Mouse (Mus musculus): Measurements from ENCODE around the gene Cyb5rl.
A peak's percentile ranks its signal among the peaks of the same experiment; 100 is the strongest.

Gene Cyb5rl

DNA sequence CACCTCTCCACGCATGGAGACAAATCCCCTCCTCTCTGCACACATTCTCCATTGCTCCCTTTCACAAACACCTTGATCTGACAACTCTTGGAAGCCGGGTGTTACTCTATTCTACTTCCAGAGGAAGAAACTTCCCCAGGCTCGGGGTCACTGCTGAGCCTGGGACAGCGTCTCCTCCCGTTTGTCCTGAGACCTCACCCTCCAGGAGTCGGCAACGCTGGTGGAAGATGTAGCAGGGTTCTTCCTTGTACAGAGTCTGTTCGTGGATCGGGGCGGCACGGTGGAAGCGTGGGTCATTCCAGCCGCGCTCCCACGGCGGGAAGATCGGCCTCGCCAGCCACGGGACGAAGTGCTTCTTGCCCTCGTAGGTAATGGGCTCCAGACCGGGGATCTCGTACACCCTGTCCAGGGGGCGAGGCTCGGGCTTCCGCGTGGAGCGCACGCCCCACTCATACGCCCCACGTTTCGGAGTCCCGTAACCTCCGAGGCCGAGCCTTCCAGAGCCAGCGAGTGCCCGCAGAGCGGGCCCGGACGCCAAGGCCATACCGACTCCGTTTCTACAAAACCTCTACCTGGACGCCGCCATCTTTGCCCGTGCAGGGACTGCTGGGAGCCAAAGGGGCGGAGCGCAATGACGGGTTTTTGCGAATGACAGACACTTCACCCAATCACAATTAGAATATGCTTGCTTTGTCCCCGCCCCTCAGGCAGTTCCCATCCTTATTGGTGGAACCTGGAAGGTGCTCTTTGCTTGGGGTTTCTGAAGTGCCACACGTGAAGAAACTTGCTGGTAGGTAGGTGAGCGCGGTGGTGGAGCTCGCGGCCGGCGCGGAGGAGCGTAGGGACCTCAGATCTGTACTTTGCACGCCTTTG is at the start of gene Cyb5rl, which contains the start of gene Mrpl37:
Gene Cyb5rl, plus strand, starts transcription at position 737 of the 873 bp plus-strand sequence.
Gene Mrpl37, minus strand, starts transcription at position 617 of the 873 bp plus-strand sequence.
- DNase-seq: peak; percentile 96

DNA sequence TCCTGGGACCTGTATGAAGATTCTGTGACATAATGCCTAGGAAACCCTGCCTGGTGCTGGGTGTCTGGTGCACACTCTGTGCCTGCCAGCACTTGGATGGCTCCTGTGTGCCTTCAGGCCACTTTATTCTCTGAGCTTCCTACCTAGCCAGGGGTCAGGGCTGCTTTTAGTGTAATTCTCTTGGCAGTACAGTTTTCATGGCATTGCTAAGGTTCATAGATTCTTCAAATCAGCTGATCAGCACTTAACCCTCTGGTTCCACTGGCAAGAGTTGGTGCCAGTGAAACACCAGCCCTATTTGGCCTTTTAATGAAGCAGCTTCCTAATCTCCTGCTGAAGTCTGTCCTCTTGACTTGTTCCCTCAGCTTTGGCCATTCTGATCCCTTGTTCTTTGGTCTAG is 49.5 kb upstream of the Cyb5rl start:
- DNase-seq: no peak

DNA sequence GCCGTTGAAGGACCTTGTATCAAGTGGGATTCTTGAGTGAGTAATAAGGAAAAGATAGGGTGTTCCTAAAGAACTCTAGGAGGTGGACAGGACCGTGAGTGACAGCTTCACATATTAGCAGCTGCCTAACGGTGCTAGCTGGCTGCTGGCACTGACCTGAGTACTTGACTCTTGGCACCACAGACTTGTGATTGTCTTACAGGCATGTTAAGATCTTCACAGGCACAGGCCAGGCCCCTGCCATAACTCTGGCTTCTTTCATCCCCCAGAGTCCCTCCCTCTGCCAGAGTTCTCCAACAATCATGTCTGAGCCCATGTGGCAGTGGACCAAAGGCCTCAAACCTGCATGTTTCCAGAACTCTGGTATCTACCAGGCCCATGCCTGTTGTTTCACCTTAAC is 48.3 kb upstream of the Cyb5rl start:
- DNase-seq: no peak

DNA sequence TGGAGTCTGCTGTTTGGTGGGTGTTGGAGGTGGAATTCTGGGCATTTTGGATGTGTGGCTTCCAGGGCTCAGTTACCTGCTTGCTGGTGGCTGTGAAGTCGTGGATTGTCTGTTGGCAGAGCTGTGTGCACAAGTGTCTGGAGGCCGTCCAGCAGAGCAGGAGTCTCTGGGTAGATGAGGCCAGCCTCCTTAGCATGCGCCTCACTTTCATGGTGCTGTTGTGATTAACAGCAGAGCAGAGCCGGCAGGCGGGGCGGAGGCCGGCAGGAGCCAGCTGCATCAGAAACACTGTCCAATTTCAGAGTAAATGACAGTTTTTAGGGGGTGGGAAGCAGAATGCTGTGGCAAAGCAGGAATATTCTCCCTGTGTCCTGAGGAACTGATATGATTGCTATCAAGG is 47.8 kb upstream of the Cyb5rl start:
- DNase-seq: no peak

DNA sequence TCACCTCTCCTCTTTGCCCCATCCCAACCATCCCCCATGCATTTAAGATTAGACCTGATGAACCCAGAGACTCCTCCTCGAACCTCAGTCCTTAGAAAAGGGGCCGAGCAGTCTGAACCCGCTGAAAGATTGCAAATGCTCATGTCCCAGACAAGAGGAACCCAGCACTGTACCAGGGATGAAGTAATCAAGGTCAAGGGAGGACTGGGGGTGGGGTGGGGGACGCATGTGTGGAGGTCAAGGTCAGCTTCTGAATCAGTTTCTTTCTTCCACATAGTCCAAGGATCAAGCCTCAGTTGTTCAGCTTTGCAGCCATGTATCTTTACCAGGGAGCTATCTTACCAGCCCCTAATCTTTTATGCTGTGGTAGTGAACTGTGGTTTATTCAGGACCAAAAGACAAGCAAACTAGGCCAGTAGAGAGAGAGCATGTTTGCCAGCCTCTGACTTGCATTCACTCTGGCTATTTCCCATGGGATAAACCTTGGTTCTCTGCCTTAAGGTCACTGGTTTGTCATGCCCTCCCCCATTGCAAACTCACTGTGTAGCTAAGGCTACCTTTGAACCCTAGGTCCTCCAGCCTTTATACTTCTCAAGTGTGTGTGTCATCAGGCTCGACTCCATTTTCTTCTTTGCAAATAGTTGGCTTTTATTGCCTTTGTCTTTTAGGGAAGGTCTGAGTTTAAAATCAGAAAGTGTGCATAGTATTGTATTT is 46.3 kb upstream of the Cyb5rl start:
- no peak for DNase-seq

DNA sequence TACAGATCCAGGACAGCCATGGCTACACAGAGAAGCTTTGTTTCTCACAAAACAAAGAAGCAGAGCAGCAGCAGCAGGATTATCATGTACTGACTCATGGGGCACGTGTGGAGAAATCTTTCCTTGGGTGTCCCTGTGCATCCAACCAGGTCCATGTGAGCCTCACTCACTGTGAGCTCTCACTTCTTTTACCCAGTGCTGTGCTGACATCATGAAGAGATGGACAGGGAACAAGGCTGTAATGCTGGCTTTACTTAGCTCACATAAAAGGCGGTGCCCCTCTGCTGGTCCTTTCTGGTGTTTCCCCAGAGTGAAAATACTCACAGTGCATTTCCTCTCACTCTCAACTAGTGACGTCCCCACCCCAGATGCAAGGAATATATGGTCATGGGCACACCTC is 45.3 kb upstream of the Cyb5rl start:
- no peak for DNase-seq

DNA sequence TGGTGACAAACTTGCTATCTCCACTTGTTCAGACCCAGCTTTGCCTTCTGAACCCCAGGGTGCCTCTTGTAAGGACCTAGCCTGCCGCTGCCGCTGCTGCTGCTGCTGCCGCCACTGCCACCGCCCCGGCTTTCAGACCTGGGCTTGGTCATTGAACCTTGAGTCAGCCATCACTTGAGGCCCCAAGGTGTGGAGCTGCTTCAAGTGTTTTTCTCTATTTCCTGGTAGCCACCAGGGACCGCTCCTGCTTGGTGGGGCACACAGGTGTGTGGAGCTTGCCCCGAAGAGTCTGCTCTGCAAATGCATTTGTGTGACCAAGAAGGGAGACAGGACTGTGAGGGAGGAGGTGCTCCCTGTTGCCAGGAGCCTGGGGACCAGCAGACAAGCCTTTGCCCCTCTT is 41.9 kb upstream of the Cyb5rl start:
- DNase-seq: no peak

DNA sequence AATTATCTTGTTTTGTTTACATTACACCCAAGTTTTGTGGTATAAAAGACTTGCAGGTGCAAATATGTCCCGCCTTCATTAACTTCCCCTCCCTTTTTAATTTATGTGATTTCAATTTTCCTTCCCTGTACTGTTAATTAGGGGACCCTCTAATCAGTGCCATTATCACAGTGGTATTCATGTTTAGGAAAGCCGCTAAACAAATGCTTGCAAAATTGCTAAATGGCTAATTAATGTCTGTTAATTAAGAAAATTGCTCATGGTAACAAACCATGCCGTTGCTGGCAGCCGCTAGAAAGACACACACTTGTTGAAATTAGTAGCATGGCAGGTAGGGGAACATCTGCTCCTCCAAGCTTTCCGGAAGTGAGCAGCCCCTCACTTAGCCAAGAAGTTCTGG is 41.4 kb upstream of the Cyb5rl start:
- DNase-seq: no peak

DNA sequence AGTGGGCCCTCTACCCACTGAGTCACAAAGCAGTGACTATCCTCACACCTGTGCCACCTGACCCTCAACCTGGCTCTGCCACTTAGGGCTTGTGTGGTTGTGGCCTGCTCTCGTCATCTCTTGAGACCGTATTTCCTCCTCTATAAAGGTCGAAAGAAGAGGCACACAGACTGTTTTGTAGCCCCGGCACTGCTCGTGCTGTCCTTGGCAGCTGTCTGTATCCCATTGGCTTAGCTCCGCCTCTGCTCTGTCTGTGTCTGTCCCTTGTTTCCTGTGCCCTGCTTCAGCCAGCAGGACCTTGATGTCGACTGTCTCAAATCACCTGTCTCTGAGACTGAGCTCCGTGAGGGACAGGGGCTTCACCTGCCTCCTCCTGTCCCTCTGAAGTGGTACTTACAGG is 40.3 kb upstream of the Cyb5rl start:
- DNase-seq: no peak

DNA sequence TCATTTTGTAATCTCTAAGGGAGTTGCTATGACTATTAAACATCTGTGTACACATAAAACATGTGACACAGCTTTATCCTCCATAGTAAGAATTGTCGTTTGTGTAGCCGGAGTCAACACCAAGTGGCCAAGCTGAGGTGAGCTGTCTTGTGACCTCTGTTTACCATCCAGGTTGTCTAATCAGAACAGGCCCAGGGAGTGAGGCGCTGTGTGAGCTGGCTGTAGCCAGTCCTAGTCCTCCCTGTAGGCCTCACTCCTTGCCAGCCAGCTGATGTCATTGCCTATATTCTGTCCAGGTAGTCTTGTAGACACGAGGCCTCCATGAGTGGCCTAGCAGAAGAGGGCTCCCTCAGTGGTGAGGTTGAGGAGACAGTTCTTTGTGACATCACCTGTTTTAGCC is 31.1 kb upstream of the Cyb5rl start:
- no peak for DNase-seq

DNA sequence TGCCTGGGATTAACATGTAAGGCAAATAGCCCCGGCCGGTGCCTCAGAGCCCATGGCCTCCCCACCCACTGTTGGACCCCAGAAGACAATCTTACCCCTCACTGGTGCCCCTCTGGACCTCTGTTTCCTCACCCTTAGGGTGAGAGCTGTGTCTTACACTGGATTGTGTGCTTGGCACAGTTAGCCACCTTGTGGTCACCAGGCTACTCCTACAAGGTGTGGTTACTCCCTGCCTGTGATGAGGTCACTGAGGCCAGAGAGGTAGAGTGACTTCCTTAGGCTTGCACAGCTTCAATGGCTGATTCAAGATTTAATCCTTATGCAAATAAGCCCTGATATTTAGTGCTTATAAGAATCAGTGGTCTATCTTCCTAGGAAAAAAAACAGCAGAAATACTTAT is 29.8 kb upstream of the Cyb5rl start:
- DNase-seq: no peak

DNA sequence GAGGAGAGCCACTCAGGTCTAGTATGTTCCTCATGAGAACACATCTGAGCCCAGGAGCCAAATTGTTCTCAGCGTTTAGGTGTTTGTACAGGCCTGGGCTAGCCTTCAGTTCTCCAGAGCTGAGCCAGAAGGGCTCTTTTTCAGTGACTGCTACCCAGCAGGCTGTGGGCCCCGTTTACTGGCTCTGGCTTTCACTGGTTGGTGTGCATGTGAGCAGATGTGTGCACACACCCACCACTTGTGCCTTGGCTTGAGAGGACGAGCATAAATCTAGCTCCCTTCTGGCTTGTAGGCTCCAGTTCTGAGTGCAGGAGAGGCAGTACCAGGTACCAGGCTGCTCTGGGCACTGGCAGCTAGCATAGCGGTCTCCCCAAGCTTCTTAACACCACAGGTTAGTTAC is 28.5 kb upstream of the Cyb5rl start:
- no peak for DNase-seq

DNA sequence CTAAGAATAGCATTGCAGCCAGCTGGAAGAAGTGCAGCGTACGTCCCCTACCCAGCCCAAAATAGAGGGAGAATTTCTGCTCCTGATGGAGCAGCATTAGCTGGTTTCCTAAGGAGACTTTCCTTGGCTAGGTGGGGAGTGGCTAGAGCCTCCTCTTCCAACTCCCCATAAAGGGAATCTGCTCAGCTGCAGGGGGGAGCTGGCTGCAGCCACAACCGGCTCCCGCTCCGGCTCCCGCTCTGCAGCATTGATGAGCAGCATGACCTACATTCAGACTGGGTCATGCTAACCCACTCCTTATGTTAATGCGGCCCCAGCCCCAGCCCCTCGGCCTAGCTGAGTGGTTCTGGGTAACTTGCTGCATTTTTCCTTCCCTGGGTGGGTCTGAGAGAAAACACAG is 27.5 kb upstream of the Cyb5rl start:
- no peak for DNase-seq

DNA sequence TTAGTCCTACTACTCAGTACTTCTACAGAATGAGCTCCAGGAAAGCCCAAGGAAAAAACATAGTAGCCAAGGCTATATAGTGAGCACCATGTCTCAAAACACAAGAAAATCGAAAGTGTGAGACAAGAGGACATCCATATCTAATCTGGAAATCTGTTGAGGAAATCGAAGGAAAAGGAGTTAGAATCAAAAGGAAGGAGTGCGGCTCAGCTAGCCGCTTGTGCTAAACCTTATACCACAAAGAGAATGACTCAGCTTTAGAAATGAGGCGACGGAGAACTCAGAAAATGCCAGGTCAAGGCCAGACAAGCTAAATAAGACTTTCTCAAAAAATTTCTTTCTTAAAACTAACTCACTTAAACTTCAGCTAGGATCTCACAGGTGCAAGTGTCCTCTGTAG is 24.5 kb upstream of the Cyb5rl start:
- no peak for DNase-seq

DNA sequence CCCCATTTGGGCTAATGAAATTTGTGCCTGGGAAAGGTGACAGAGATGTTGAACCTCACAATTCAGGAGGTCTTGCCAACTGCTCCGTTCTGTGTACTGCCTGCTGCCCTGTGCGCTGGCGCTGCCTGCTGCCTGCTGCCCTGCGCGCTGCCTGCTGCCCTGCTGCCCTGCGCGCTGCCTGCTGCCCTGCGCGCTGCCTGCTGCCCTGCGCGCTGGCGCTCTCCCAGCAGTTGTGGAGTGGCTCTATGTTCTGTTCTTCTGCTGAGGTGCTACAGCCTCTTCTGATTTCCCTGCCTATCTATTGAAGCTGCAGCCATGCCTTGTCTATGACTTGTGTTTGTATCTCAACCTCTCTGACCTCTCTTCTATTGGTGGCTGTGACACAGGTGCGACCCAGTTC is 21.6 kb upstream of the Cyb5rl start:
- no peak for DNase-seq

DNA sequence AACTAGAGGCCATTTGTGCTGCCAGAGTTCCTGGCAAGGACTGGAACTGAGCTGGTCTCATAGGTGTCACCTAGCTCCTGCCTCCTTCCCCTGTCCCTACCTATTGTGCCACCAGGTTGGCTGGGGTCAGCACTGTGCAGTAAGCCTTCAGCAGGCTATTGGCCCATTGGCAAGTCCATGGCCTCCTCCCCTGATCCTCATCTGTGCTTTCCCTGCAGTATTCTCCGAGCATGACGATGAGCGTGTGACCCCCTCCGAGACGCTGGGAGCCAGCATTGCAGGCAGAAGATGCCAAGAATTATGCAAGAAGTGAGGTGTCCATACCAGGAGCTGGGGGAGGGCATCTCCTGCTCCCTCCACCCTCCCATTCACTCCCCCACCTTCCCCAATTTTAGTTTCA is 19.0 kb upstream of the Cyb5rl start:
- DNase-seq: no peak

DNA sequence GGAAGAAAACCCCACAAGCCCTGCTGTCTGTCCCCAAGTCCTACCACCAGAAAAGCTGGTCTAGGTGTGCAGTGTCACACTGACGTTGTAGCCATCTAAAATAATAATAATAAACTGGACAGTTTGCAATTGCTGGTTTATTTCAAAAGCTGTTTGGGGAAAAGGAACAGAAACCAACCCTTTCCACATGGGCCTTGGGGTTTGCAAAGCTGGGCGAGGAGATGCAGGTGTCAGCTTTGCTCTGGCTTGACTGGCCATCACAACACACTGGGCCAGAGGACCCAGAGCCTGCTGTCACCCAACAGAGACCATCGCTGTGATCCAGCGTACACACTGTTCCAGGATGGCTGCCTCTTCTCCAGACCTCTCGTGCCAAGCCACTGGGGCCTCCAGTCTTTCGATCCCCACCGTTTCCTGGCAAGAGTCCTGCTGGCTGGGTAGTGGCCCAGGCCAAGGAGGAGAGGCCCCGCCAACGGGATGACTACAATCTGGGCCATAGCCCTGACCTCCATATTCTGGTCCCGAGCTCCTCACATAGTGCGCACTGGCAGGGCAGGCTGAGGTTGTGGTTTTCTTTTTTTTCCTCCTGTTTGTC is 18.1 kb upstream of the Cyb5rl start:
- DNase-seq: no peak

DNA sequence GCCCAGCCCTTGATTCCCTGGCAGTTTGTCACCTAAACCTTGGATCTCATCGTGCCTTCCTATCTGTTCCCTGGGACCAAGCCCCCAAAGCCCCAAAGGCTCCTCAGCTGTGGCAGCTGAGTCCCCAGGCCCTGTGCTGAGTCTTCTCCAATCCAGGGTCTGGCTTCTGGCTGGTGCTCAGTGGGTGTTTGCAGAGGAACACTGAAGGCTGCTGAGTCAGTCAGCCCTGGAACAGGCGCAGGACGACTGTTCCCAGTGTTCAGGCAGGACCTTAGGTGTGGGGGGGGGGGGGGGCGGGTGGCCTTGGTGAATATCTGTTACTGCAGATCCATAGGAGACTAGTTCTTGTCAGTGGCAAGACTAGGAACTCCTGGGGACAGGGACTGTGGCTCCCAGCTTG is 14.9 kb upstream of the Cyb5rl start:
- DNase-seq: no peak

DNA sequence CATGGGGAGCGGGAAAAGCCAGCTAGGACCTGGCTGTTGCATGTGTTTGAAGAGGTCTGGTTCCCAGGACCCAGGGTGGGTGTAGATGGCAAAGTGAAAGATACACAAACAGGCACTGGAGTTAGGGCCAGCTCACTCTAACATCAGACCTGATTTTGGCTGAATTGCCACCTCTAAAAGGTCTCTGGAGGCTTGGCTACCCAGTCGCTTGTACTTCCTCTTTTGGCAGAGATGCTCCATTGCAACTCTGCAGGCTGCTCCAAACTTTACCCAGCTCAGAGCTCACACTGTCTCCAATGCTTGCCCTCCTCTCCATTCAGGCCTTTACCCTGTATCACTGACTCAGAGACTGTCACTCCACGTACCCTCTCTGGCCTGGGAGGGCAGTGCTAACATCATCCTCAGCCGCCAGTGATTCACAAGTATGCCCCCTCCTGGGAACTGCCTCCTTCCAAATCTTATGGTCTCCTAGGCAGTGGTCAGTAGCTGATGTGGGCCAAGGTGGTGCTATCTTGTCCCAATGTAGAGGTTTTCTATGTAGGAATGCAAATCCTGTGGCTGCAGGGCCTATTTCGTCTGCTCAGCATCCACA is 13.7 kb upstream of the Cyb5rl start:
- DNase-seq: no peak

DNA sequence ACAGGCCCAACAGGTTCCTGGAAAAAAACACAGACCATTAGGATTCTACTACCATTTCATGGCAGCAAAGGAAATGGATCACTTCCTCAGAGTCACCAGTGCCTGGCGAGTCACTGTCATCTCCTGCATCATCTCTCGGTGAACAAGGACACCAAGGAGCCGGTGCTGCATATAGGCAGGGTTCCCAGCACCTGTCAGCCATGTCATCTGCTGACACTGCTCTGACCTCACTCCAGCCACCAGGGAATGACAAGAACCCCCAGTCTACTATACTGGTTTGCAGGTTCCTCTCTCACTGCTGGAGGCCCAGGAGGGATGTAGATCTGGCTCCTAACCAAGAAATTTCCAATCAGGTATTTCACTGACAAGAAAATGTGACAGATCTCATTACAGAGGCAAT is 10.7 kb upstream of the Cyb5rl start:
- DNase-seq: no peak

DNA sequence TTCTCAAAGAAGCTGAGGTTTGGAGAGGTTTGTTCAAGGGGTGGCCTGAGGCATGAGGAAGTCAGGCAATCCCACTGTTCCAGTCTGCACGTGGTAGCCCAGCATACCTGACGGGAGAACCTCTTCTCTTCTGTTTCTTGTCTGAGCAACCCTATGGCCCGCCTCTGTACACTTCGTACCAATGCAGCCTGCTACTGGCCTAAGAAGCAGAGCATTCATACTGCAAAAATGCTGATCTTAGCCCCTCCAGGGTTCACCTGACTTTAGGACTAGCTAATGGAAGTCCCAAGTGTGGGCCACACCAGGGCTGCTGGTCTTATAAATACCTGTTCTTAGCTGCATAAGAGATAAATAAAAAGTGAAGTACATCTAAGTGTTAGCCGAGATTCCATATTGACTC is 8.4 kb upstream of the Cyb5rl start:
- DNase-seq: no peak

DNA sequence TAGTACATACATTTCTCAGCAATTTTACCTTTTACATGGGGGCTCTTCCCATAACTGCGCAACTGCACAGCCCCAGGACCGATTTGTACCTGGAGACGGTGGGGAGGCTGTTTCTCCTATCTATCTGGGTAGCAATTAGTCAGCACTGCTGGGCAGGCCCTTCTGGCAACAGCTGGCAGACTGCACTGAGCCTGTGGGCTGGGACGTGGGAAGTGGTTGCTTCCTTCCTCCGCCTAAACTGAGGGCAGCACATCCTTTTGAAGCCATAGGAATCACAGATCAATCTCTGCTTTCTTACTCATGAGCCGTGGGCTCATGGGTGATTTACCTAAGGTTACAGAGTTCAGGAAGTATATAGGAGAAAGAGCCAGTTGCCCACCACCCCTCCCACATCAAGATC is 8.0 kb upstream of the Cyb5rl start:
- DNase-seq: no peak

DNA sequence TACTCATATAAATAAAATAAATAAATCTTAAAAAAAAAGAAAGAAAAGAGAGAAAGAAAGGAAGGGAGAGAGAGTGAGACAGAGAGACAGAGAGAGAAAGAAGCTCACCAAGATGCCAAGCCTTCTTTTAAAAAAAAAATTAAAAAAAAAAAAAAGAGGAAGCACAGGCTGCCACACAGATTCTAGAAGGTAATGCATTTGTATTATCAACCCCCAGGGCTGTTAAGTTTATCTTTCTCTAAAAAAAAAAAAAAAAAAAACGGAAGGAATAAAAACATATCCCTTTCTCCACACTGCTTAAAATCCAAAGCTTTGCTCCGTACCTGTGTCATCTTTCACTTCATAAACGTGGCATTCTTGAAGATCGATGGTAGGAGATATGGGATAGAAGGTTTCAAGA is 5.2 kb upstream of the Cyb5rl start:
- no peak for DNase-seq

DNA sequence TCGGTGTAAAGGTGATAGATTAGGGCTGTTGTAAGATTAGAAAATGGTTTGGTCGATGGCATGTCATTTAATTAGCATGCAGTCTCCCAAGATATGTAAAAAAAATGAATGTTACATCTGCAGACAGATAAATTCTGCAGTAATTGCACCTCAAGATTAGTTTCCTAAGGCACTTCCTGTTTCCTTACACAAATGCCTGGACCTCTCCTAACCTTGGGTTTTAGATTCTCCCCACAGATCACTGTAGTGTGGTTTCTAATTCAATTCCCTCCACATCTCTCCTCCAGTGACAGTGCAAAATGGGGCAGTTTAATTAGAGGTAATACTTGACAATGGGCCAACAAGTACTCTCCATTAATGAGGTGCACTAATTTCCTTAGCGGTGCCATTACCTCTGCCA is 3.6 kb upstream of the Cyb5rl start:
- DNase-seq: no peak
